Mouse (Mus musculus): ENCODE results near the gene Dcaf1. TPM values are rescaled to one million over a fixed set of nuclear protein-coding genes. Genes with fewer than 3 reads are reported as not detected.

The Dcaf1 gene
- polyA plus RNA-seq, 1 experiment = 26.2 TPM

- WGBS = 50% methylated on average over 3 of the region's 3 CpGs
- H3K27me3 ChIP-seq (ENCODE audit: control insufficient read depth, insufficient read depth, low read length) = no peaks in the 10 kb centered on the region
- peaks cover 3% of the 10 kb centered on the region; the same call in 1 of the 2 replicates for H3K4me1 ChIP-seq (ENCODE audit: control insufficient read depth, insufficient read depth, low read length)
- H3K4me3 ChIP-seq (replicated peaks; ENCODE audit: insufficient read depth, low read depth, low read length) = no peak overlapping the region
- TF ChIP-seq POLR2A (IDR thresholded peaks at IDR 0.05; ENCODE audit: borderline replicate concordance, insufficient read depth, low read length) = no peak
- no peak for TF ChIP-seq CTCF (IDR thresholded peaks at IDR 0.05; ENCODE audit: borderline replicate concordance, insufficient read depth, low read depth, low read length)
- H3K27ac ChIP-seq (ENCODE audit: insufficient read depth, low read length) = no peak overlapping the region
- no peak for DNase-seq
Observed at GRCm38 (mm10) chr9:106893327-106893726, 71.7 kb downstream of the Dcaf1 start.

GRCm38 (mm10) chr9:106898901-106899300 lies 77.2 kb downstream of the Dcaf1 start:
- DNase-seq = no peak
- Histone ChIP-seq H3K4me3 (replicated peaks; ENCODE audit: insufficient read depth, low read depth, low read length) (no peak overlapping the region), H3K27ac (ENCODE audit: insufficient read depth, low read length) (no peak overlapping the region), H3K27me3 (ENCODE audit: control insufficient read depth, insufficient read depth, low read length) (no peaks in the 10 kb centered on the region), H3K4me1 (ENCODE audit: control insufficient read depth, insufficient read depth, low read length) (no peaks in the 10 kb centered on the region)
- 94% methylated on average over 1 of the region's 1 CpGs for WGBS
- TF ChIP-seq CTCF (IDR thresholded peaks at IDR 0.05; ENCODE audit: borderline replicate concordance, insufficient read depth, low read depth, low read length) (no peak), POLR2A (IDR thresholded peaks at IDR 0.05; ENCODE audit: borderline replicate concordance, insufficient read depth, low read length) (no peak)

GRCm38 (mm10) chr9:106901596-106901995 lies 79.9 kb downstream of the Dcaf1 start:
- H3K4me1 ChIP-seq (ENCODE audit: control insufficient read depth, insufficient read depth, low read length) = no peaks in the 10 kb centered on the region
- WGBS = 91% methylated on average over 7 of the region's 7 CpGs
- TF ChIP-seq CTCF (IDR thresholded peaks at IDR 0.05; ENCODE audit: borderline replicate concordance, insufficient read depth, low read depth, low read length) = no peak
- TF ChIP-seq POLR2A (IDR thresholded peaks at IDR 0.05; ENCODE audit: borderline replicate concordance, insufficient read depth, low read length) = no peak
- no peak for DNase-seq
- H3K4me3 ChIP-seq (replicated peaks; ENCODE audit: insufficient read depth, low read depth, low read length) = no peak overlapping the region
- H3K27me3 ChIP-seq (ENCODE audit: control insufficient read depth, insufficient read depth, low read length) = no peaks in the 10 kb centered on the region
- H3K27ac ChIP-seq (ENCODE audit: insufficient read depth, low read length) = no peak overlapping the region

- no peak for TF ChIP-seq CTCF (IDR thresholded peaks at IDR 0.05; ENCODE audit: borderline replicate concordance, insufficient read depth, low read depth, low read length)
- TF ChIP-seq POLR2A (IDR thresholded peaks at IDR 0.05; ENCODE audit: borderline replicate concordance, insufficient read depth, low read length) = no peak
- no peak overlapping the region for H3K27ac ChIP-seq (ENCODE audit: insufficient read depth, low read length)
- H3K27me3 ChIP-seq (ENCODE audit: control insufficient read depth, insufficient read depth, low read length) = no peaks in the 10 kb centered on the region
- 80% methylated on average over 4 of the region's 4 CpGs for WGBS
- H3K4me1 ChIP-seq (ENCODE audit: control insufficient read depth, insufficient read depth, low read length) = no peaks in the 10 kb centered on the region
- no peak overlapping the region for H3K4me3 ChIP-seq (replicated peaks; ENCODE audit: insufficient read depth, low read depth, low read length)
- DNase-seq = no peak
Observed at GRCm38 (mm10) chr9:106903099-106903790, 81.6 kb downstream of the Dcaf1 start.

GRCm38 (mm10) chr9:106903791-106904134 lies 82.1 kb downstream of the Dcaf1 start:
- no peaks in the 10 kb centered on the region for H3K27me3 ChIP-seq (ENCODE audit: control insufficient read depth, insufficient read depth, low read length)
- no peak overlapping the region for H3K27ac ChIP-seq (ENCODE audit: insufficient read depth, low read length)
- no peak for TF ChIP-seq POLR2A (IDR thresholded peaks at IDR 0.05; ENCODE audit: borderline replicate concordance, insufficient read depth, low read length)
- TF ChIP-seq CTCF (IDR thresholded peaks at IDR 0.05; ENCODE audit: borderline replicate concordance, insufficient read depth, low read depth, low read length) = no peak
- no peak overlapping the region for H3K4me3 ChIP-seq (replicated peaks; ENCODE audit: insufficient read depth, low read depth, low read length)
- H3K4me1 ChIP-seq (ENCODE audit: control insufficient read depth, insufficient read depth, low read length) = no peaks in the 10 kb centered on the region
- 15% methylated on average over 1 of the region's 1 CpGs for WGBS
- peak in 1 of 2 experiments; percentile 32 for DNase-seq

- no peak overlapping the region for H3K27ac ChIP-seq (ENCODE audit: insufficient read depth, low read length)
- no peak for TF ChIP-seq CTCF (IDR thresholded peaks at IDR 0.05; ENCODE audit: borderline replicate concordance, insufficient read depth, low read depth, low read length)
- no peak for TF ChIP-seq POLR2A (IDR thresholded peaks at IDR 0.05; ENCODE audit: borderline replicate concordance, insufficient read depth, low read length)
- H3K4me3 ChIP-seq (replicated peaks; ENCODE audit: insufficient read depth, low read depth, low read length) = no peak overlapping the region
- no peak for DNase-seq
- WGBS = 84% methylated on average over 8 of the region's 8 CpGs
- no peaks in the 10 kb centered on the region for H3K27me3 ChIP-seq (ENCODE audit: control insufficient read depth, insufficient read depth, low read length)
- H3K4me1 ChIP-seq (ENCODE audit: control insufficient read depth, insufficient read depth, low read length) = no peaks in the 10 kb centered on the region
Observed at GRCm38 (mm10) chr9:106906597-106906996, 84.9 kb downstream of the Dcaf1 start.

- no peaks in the 10 kb centered on the region for H3K4me1 ChIP-seq (ENCODE audit: control insufficient read depth, insufficient read depth, low read length)
- H3K27ac ChIP-seq (ENCODE audit: insufficient read depth, low read length) = no peak overlapping the region
- TF ChIP-seq POLR2A (IDR thresholded peaks at IDR 0.05; ENCODE audit: borderline replicate concordance, insufficient read depth, low read length) (no peak), CTCF (IDR thresholded peaks at IDR 0.05; ENCODE audit: borderline replicate concordance, insufficient read depth, low read depth, low read length) (no peak)
- DNase-seq = no peak
- WGBS = 70% methylated on average over 3 of the region's 3 CpGs
- H3K27me3 ChIP-seq (ENCODE audit: control insufficient read depth, insufficient read depth, low read length) = no peaks in the 10 kb centered on the region
- H3K4me3 ChIP-seq (replicated peaks; ENCODE audit: insufficient read depth, low read depth, low read length) = no peak overlapping the region
Observed at GRCm38 (mm10) chr9:106908174-106908573, 86.5 kb downstream of the Dcaf1 start.

GRCm38 (mm10) chr9:106908715-106909114 lies 87.0 kb downstream of the Dcaf1 start:
- H3K27ac ChIP-seq (ENCODE audit: insufficient read depth, low read length) = peak overlapping the region; percentile 42; the same call in 1 of the 2 replicates
- no peak for DNase-seq

More at GRCm38 (mm10) chr9:106908715-106909114, 87.0 kb downstream of the Dcaf1 start:
- no peak overlapping the region for H3K4me3 ChIP-seq (replicated peaks; ENCODE audit: insufficient read depth, low read depth, low read length)
- no peak for TF ChIP-seq CTCF (IDR thresholded peaks at IDR 0.05; ENCODE audit: borderline replicate concordance, insufficient read depth, low read depth, low read length)
- TF ChIP-seq POLR2A (IDR thresholded peaks at IDR 0.05; ENCODE audit: borderline replicate concordance, insufficient read depth, low read length) = no peak
- no peaks in the 10 kb centered on the region for H3K27me3 ChIP-seq (ENCODE audit: control insufficient read depth, insufficient read depth, low read length)
- 60% methylated on average over 5 of the region's 5 CpGs for WGBS
- no peaks in the 10 kb centered on the region for H3K4me1 ChIP-seq (ENCODE audit: control insufficient read depth, insufficient read depth, low read length)

Data from cerebellum, adult 2 months (tissue).